Mouse (Mus musculus) ZHBTc4 (cell line): ENCODE data around the gene Mgam.
"Not testable (repeated sequence)": the region's sequence is repeated elsewhere in the genome, so short reads cannot be mapped to it uniquely, and the experiment has no call there.

Experiments
- DNase-seq: peaks from one replicate; pipeline ENCODE4 v3.0.0-alpha.2; 2011; ENCODE audit warnings: low read depth, low spot score

Mgam gene

GRCm38 (mm10) chr6:40628406-40629000, at the start of gene Mgam:
Gene Mgam, plus strand, starts transcription at chr6:40628831.
- DNase-seq, result no peak

DNA sequence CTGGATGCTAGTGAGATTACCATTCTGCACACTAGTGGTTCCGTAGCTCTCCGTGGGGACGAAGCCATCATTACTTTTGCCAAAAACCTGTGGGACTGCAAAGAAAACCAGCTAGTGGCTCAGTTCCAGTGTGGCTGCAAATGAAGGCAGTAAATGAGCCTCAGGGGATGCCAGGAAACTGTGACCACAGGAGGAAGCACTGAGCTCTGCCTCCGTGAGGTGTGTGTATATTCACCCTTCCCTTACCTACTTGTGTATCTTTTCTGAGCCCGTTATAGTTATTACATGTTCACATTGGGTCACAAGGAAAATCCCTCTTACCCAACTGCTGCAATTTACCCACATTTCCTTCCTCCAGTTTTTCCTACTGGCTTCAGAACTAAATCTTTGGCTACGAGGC, 44.3 kb upstream of the Mgam start:
- DNase-seq, result no peak

DNA sequence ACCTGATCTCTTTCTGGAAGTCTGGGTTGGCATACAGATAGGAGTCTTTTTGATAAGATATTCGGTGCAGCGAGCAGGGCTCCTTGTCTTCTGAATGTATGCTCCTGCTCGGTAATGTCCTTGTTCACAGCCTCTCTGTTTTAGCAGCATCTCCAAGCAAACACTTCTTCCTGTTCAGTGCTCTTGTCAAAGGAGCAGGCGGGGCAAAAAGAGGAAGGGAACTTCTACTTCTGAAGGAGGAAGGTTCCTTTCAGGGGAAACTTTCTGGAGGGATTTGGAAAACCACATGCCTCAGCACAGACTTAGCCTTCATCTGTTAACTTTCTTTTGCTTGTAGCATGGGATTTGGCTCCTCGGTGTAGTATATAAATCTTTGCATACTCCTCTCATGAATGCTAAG, 43.0 kb upstream of the Mgam start, which contains the start of gene Clec5a:
Clec5a (minus strand) TSS at position 177 of the 400 bp plus-strand sequence.
- DNase-seq, result no peak

- DNase-seq, result no peak
Observed at GRCm38 (mm10) chr6:40588346-40588745, 40.3 kb upstream of the Mgam start.

DNA sequence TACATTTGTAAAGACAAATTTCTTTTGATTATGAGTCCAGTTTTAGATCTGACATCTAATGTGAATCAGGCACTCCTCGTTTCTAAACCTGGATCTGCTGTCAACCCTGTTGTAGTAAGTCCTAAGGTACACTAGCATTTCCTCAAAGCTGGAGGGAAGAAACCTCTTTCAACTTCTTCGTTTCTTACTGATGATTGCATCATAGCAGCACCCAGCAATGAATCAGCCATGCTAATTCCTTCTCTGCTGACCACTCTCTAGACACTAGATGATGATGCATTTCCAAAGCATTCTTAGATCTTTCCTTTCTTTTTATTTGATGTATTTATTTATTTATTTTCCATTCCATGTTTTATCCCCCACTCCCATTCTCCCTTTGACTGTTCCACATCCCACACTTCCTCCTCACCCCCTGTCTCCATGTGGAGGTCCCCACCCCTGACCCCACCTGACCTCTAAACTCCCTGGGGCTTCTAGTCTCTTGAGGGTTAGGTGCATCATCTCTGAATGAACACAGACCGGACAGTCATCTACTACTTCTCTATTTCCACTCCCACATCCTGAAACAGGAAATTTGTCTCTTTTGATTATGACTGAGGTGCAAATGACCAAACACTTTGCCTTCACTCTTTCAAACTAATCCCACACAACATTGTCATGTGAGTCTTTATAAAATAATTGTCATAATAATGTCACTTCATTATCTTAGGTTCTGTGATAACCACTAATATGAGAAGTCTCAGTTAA, 33.7 kb upstream of the Mgam start:
- DNase-seq, result no peak

GRCm38 (mm10) chr6:40598546-40598945, 30.1 kb upstream of the Mgam start:
- DNase-seq, result peak; percentile 69

GRCm38 (mm10) chr6:40607431-40607830, 21.2 kb upstream of the Mgam start:
- DNase-seq, result no peak

GRCm38 (mm10) chr6:40610244-40610643, 18.4 kb upstream of the Mgam start:
- no peak for DNase-seq

DNA sequence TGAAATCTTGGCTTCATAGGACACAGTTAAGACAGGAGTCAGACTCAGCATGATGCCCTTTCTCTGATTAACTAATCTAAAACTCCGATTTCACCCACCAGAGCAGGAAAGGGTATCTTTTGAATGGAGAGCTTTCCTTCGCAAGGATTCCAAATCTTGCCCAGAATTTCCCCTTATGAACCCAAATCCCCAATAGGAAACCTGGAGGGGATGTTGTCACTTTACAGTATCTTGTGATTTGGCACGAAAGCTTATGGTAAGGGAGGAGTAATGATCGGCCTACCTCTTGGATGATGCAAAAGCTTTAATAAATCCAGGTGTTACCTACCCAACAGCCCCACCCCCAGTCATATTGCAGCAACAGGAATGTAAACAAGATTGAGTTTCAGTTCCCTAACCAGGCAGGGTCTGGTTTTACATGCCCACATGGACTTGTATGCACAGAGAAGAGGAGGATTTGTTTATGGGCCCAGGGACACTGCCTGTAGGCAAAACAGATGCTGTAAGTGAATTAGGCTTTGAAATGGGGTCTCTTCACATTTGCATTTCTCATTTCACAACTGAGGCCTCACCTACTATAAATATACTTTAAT, 15.3 kb upstream of the Mgam start, which contains the start of gene Tas2r138:
Tas2r138 (minus strand) TSS at position 51 of the 593 bp plus-strand sequence.
- DNase-seq, result no peak

- DNase-seq, result peak; percentile 68
Observed at GRCm38 (mm10) chr6:40617965-40618364, 10.7 kb upstream of the Mgam start.

DNA sequence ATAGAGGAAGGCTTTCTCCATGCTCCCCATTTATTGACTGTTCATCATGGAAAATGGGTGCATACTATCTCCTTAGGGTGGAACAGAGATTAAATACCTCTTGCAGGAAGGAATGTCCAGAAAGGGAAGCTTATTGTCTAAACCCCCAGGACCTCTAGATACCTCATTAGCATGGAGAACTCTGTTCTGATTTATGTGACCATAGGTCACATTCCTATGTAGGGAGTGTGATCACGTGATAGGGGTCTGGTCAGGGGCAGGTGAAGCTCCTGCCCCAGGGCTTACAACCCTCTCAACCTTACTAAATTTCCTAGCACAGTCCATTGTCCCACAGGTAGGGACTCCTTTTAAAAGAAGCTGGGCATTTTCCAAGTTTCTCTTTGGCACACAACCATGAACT, 2.5 kb upstream of the Mgam start:
- DNase-seq, result peak; percentile 43

DNA sequence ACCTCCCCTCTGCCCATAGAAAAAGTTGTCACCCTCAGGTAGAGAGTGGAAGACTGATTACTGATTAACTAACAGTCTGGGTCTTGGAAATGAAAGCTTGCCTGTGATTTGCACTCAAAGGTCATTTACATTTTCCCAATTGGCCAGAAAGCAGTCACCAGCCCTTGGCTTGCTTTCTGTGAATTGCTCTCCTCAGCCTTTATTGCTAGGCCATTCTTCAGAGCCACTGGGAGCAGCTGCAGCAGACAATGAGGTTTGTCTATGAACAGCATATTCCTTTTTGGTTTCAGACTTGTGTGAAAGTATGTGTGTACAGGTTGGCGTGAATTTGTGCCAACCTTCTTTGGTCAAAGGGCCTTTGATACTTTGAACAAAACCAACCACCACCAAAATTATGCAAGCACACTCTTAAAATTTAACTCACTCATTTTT, 6.0 kb downstream of the Mgam start:
- DNase-seq, result no peak

DNA sequence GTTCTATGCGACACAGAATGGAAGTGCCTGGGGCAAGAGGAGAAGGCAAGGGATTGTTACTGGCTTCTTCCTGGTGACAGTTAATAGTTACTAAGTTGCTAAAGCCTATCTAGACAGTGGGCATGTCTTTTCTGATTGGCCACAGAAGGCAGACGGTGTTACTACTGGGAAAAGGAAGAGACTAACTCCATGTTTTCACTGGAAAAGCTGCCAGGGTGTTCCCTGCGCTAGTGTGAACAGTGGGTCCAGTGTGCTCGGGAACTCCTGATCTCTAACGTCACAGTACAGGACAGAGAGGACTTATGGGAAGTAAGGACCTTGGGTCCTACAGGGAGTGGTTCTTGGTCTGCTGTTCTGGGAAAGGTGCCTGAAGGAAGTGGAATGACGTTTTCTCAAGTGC, 6.9 kb downstream of the Mgam start:
- no peak for DNase-seq

GRCm38 (mm10) chr6:40637755-40638154, 9.1 kb downstream of the Mgam start:
- DNase-seq, result no peak

DNA sequence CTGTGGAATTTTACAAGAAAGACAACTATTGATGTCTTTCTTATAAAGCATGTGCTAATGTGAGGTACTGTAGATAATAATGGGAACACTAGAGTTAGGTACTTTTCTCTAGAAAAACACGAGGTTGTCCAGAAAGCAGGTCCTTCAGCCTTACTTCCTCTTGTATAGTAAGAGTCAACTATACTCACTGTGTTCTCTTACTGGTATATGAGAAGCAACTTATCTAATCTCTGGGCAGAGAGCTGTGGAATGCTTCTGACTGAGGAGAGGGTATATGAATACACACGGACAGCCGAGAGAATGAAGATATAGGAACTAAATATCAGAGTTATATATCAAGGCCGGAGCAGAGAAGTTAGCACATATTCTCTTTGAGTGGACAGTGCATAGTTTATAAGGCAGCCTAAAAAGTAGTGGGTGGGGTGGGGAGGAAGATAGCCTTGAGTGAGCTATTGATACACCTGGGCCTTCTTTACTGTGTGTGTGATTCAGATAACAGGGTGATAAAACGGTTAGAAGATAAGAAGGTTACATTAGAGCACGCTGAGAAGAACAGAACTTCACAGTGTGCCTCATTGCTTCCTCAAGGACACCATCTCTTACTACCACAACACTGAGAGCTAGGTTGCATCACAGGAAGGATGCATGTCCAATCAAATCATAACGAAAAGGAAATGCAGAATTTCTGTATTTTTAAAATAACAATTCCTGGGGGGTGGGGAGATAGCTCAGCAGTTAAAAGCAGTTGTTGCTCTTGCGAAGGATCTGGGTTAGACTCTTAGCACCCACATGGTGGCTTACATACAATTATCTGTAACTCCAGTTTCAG, 12.3 kb downstream of the Mgam start:
- no peak for DNase-seq

GRCm38 (mm10) chr6:40645701-40646100, 17.1 kb downstream of the Mgam start:
- DNase-seq, result no peak

DNA sequence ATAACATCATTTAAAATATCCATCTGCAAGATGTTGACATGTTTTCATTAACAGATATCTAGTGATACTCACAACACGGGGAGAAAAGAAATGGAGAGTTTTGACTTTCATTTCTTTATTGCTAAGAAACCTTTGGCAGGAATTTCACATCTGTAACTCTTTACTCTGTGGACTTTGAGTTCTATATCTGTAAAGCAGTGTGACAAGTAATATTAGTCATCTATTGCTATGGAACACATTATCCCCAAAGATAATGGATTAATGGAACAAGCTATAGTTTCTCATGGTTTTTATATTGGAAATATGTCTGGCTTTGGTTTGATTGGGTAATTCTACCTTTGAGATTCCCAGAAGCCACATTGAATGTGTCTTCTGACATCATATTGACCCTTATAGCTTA, 22.3 kb downstream of the Mgam start:
- DNase-seq, result no peak

DNA sequence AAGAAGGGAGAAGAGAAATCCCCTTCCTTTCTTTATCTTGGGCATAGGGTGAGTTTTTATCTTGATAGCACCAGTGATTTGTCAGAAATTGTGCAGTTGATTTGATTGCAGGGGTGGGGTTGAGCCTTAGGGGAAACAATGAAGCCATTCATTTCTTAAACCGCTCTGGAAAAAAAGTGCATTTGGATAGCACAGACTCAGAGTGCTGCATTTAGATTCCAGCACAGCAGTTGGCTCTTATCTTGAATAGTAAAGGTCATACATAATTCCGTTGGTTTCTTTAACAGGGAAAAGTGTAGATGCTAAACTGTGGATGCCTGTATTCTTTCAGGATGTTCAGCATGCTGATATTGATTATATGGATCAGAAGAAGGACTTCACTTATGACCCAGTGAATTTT, 32.3 kb downstream of the Mgam start:
- no peak for DNase-seq

DNA sequence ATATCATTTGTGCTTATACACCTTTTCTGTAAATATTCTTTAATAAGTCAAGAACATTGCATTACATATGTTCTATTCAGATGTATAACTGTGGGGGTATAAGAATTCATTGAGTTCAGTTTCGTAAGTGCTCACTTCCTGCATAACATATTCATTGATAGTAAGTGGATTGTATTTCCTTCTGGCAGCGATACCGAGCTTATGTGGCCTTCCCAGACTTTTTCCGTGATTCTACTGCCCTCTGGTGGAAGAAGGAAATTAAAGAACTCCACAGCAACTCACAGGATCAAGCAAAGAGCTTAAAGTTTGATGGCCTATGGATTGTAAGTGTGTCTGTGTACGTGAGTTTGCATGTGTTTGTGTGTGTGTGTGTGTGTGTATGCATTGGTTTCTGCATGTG, 60.5 kb downstream of the Mgam start:
- DNase-seq, result peak; percentile 65

GRCm38 (mm10) chr6:40692007-40692406, 63.4 kb downstream of the Mgam start:
- not testable (repeated sequence) for DNase-seq

DNA sequence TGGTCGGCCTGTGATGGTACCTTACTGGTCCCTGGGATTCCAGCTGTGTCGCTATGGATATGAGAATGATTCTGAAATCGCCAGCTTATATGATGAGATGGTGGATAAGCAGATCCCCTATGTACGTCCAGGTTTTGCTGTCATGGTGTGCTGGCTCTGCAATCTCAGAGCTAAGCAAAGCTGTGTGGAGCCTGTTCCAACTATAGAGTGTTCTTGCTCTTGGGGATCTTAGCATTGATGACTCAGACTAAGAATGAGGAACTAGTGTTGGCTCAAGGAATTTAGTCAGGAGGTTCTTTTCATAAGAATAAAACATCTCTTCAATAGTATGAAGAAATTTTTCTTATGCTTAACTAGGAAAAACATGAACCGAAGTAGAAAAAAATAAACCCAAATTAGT, 84.9 kb downstream of the Mgam start:
- not testable (repeated sequence) for DNase-seq

DNA sequence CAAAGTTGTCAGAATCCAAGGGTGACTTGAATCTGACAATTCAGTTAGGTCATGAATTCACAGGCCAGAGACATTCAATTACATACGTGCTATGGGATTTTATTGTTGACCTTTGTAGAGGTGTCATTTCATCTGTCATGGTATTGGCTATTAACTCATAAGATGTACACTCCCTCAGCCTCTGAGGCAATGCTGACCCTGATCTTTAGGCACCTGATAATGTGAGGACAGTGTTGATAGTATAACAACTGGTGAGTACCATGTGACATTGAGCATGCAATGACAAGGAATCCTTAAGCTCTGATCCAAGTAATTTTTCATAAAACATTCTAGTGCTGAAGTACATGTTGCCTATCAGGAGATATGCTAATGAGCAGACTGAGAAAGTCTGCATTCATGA, 87.1 kb downstream of the Mgam start:
- no peak for DNase-seq
